Mouse (Mus musculus) erythroblast, embryonic 14.5 days (primary cell): ENCODE results near the gene Acot2.

Experiments used
- GATA1 ChIP-seq: IDR thresholded peaks from 2 replicates; pipeline ENCODE4 v1.6.1; 2012; ENCODE audit warnings: low read length, inconsistent platforms, mixed read lengths
- TAL1 ChIP-seq: IDR thresholded peaks from 3 replicates; pipeline ENCODE4 v1.6.1; 2012; ENCODE audit warnings: low read length, inconsistent platforms, mixed read lengths

DNA sequence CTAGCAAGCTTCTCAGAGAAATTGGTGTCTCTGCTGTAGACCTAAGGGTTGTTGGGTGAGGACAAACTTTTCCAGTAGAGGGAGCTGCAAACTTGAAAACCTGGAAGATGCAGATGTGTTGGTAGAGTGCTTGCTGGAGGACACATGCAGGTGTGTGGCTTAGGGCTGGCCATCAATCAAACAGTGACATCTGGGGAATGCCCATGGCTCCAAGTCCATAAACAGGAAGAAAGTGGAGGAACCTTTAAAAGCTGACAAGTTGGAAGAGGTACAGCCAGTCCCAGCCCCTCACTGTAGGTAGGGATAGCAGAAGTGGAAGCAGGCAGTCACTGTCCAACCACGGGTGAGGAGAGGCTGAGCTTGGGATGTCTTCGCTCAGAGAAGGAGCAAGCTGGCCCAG lies 15.5 kb upstream of the Acot2 start:
- TF ChIP-seq GATA1 (no peak), TAL1 (no peak)
